Mouse (Mus musculus) cerebellum, adult 11 months (tissue): Measurements from ENCODE around the gene Asb11.
A peak's percentile ranks its signal among the peaks of the same experiment; 100 is the strongest.

ENCODE experiments used
- DNase-seq: peaks from one replicate; pipeline ENCODE4 v3.0.0; 2022

The Asb11 gene

DNA sequence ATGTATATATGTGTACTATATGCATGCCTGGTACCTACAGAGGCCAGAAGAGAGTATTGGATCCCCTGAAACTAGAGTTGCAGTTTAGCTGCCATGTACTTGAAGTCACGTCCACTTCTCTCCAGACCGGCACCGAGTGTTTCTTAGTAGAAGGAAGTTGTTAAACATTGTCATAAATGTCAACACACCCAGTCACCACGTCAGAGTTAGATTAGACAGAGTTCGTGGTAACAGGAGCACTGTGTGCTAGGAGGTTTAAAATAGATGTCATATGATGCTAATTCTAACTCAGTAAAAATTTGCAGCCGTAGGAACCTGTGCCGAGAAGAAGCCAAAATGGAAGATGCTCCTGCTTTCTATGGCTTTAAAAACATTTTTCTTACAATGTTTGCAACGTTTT lies at the start of gene Asb11:
Gene Asb11, plus strand, starts transcription at position 286 of the 400 bp plus-strand sequence.
- no peak for DNase-seq

DNA sequence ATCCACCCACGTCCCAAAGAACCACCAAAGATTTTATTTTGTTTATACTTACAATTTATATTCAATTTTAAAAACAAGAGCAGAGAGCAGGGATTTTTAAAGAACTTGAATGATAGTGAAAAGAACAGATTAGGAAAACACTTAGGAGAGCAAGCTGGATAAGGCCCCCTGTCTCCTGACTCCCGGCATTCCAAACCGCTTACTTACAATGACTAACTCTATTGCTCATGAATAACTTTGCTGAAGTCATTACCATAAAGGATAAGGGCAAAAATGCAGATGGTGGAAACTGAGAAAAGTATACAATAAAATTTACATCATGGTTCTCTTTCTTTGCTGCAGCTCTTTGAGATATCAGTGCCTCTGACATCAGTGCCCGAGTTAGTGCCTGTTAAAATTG lies 42.7 kb upstream of the Asb11 start:
- DNase-seq = no peak

DNA sequence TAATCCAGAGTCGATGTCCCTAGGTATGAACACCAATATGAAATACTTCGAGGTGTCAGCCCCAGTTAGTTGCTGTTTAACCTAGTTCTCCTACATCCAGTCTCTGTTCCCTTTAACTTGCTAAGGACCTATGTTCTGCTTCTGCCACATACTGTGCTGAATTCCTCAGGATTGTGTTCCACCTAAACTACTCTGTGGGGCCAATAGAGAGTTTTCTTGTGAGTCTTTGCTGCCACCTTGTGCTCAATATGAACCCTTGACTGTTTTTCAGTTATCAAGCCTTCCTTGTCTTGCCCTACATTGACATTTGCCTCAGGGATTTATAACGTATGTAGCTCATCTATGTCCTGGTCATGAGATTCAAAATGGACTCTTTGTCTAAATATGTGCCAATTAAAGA lies 38.3 kb upstream of the Asb11 start:
- no peak for DNase-seq

DNA sequence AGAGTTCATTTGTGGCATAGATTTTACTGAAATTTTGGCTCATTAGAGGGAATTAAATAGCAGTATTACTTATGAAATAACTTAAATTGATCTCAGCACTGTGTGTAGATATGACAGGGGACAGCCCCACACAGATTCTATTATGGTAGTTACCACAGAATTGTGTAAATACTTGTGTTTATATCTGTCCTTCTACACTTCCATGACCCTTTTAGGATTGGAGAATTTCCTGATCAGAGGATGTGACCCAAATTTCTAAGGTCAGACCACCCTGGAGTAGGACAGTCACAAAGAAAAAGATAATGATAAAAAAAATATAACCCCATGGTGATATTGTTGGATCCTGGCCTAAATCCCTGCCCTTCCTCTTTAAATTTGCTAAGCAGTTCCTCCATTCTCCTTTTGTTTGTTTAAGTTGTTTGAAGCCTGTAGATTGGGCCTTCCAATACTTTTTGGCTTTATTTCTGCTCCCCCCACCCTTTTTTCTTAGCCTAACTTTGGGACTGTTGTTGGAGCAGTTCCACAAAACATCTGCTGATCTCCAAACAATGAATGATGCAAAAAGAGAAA lies 31.6 kb upstream of the Asb11 start:
- no peak for DNase-seq

DNA sequence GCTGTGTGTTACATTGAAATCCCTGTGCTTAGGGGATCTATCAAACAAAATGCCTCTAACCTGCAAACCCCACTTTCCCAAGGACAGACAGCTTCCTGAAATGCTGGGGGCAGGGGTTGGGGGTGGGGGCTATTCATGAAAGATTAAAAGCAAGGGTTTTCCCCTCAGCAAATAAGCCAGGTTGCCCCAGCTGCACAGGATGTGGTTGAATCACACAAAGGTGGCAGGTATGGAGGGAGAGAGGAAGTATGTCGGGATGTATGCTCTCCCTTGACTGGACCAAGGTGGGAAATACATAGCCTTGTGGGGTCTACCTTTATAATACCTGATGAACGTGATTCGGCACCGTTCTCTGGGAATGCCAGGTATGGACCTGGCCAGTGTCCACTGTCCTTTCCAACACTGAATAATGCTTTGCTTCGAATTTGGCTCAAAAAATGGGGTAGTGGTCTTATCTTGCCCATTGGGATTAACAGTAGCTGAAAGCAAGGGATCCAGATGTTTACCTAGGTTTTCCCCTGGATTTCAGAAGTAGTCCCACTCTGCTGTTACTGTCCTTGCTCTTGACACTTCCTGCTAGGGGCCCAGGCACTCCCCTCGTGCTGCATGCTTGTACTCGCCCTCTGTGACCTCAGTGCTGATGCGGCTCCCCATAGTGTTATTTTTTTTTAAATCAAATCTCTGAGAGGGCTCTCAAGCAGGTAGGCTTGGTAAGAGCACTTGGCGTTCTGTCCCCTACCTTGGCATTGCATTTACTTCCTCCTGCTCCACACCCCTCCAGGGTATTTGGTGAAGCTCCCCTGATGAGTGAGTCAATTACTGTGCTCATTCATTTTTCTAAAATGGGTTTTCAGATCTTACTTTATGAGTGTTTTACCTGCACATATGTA lies 30.4 kb upstream of the Asb11 start:
- DNase-seq = no peak

DNA sequence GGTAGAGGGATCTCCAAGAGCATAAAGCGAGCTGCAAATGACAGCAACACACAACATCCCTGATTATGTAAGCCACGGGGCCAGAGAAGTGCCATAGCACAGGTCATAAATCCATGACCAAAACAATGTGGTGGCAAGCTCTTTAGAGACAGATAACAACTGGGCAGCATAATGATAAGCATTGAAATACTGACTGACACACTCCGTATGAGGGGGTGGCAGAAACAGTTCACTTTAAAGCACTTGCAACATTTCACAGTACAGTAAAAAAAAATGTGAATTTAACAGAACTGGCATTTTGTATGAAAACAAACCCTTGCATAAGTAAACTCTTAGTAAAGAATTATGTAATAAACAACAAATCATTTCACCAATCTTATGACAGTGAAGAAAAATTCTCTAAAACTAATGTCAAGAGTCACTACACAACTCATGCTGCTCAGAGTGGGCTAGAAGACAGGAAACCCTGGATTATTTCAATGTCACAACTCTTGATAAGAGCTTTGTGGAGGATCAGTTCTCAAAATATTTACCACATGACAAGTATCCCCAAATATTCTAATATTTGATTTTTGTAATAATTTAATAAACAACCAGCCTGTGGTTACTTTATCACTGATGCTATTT lies 28.4 kb upstream of the Asb11 start:
- DNase-seq = no peak

DNA sequence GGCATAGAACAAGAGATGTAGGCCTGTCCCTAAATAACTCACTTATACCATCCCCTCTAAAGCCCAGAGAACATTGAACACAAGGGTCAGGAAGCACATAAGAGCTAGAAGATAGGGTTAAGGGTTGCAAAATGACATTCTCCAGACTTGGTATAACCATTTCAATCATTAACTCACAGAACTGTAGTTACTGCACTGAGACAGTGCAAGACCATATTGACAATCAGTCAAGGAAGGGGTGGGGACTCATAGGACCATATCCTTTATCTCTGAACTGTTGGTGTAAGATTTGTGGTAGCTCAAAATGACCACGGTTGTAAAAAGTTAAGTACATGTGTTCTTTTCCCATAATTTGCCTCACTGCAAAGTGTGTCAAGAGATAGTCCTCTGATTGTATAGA lies 26.2 kb upstream of the Asb11 start:
- DNase-seq = no peak

DNA sequence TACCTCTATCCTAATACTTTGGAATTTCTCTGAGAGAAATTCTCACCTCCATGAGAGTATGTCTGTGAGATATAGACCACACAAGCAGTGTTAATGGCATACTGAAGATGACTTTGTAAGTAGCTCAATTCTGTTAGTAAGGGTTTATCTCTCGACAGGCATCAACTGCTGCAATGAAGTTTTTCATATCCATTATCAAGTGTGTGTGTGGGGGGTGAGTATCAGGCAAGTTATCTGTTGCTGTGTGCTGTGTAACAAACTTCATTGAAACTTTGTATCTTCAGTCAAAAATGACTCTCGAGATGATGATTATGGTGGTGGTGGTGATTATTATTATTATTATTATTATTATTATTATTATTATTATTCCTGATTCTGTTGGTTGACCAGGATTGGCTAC lies 20.0 kb upstream of the Asb11 start:
- DNase-seq = no peak

DNA sequence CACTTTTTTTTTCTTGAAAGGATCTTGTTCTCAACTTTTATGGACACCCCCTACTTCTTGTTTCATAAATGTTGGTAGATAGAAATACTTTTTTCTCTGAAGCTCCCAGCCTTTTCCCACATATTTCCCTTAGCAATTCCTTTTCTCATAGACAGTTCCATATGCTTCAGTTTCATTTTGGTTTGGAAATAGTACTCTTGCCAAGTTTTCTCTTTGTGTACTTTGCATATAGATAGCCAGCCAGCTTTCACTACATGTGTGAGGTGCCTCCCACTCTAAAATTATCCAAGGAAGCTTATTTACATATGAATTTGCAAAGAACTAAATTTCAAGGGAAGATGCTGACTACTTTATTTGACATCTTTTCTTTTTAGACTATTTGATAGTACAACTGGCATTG lies 18.8 kb upstream of the Asb11 start:
- no peak for DNase-seq

DNA sequence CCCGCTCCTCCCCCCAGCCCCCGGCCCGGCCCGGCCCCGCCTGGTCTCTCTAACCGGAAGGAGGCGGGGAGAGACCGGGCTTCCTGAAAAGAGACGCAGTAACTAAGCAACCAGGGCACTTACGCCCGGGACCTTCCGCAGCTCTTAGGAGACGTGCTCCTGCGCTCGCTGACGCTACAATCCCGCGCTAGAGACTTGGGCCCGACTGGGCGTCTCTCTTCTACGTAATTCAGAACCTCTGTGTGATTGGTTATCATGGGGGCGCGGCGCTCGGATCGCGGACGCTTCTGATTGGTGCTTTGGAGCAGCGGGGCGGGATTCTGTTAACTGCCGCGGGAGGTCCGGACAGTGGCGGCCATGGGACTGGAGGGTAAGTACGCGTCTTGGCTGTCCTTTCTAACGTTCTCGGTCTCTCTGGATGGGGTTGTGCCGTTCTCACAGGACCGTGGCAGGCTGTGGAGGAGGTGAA lies 17.3 kb upstream of the Asb11 start, which contains the start of gene Piga:
Gene Piga, plus strand, starts transcription at position 317 of the 469 bp plus-strand sequence.
- DNase-seq = peak; percentile 90

DNA sequence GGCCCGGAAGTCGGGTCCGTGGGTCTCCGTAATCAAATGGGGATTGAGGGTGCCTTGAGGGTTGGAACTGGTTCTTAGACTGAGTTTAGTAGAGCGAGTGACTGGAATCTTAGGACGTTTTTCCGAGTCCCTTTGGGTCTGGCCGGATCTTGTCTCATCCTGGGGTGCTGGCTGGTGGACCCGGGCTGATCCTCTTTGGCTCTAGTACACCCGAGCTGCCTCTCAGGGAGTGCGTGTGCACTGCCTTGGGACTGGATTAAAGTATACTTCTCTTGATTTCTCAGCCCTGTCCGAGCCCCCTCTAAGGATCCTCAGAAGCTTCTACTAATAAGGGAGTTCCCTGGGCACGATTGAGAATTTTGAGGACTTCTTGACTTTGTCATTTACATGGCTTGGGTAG lies 16.8 kb upstream of the Asb11 start:
- DNase-seq = no peak

DNA sequence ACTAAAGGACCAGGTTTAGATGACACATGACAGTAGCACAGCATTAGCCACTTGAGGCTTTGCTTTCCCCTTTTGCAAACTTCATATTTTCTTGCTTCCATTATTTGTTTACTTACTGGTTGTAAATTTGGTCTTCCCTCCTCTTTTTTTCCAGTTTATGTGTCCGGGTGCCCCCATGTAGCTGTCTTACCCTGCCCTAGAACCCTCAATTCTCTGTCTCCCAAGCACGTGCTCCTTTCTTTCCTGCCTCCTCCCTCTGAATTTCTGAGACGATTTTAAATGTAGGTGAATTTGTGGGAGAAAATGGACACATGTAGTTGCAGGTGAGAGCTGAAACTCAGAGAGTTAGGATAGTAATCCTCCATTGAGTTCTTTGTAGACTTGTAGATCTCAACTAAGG lies 16.3 kb upstream of the Asb11 start:
- no peak for DNase-seq

DNA sequence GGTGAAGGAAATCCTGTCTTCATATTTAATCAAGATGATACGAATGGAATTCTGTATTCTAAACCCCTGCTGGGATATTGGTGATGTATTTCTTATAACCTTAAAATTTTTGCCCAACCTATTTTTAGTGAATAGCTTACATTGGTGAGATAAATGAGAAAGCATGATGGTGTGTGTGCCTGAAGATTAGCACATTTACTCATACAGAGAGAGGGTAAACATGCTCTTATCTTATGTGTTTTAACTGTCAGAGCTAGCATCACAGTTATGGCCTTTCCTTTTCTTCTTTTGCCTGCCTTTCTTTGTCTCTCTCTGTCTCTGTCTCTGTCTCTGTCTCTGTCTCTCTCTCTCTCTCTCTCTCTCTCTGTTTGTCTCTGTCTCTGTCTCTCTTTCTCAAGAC lies 12.0 kb upstream of the Asb11 start:
- no peak for DNase-seq

DNA sequence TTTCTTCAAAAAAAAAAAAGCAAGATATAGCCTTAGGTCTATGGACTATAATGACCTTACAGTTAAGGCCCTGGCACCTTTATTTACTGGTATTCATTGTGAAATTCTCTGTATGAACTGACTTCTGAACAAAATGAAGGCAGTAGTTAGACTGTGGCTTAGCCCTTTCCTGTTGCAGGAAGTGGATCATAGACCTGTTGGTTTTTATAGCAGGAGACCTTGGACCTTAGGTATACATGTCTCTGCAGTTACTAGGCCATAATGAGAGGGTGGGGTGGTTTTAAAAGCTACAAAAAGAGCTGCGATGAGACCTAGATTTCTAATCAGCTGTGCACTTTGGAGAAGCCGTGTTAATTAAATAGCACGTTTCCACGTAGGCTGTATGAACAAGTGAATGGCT lies 9.5 kb upstream of the Asb11 start:
- no peak for DNase-seq

DNA sequence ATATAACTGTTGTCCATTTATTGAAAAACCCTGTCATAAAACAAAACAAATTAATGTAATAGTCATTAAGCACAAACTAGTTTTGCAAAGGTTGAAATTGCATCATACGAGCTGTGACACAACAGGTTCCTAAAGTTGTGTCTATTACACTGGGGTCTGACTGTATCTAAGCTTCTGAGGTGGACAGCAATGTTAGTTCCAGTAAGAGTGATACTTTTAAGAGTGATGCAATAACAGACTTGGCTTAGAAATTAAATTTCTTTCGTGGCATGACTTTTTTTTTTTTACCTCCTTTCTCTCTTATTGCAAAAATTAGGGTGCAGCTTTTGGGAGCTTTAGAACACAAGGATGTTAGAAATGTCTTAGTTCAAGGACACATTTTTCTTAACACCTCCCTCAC lies 8.6 kb upstream of the Asb11 start:
- DNase-seq = no peak

DNA sequence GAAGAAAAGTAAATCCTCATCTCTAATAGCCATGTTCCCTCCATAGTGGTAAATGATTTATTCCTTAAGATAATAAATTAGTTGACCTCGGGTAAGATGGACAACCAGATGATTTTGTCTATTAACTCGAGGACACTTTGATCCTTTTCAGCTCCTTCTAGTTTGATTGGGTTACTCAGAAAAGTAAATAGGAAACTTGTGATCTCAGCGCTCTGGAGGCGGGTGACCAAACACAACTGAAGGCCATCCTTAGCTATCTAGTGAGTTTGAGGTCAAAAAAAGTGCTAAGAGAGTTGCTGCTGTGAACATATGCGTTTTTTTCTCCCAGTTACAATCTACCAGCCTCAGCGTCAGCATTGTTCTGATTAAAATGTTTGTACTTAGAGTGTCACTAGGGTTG lies 6.2 kb upstream of the Asb11 start:
- DNase-seq = no peak

DNA sequence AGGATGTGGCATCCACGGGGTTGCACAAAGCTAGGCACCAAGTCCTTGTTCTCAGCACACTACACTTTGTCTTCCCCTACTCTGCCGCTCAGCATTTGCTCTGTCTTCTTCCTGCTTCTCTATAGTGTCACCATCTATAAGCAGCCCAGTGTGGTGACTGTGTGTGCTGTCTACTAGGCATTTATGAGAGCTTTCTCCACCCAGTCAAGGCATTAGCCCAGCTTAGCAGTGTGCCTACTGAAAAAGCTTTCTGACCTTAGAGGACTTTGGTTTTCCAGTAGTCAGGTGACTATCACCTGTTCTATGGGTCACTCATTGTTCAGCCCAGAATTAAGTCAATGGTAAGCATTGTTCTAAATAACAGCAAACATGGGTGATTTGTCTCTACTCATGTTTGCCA lies 5.7 kb upstream of the Asb11 start:
- DNase-seq = no peak

DNA sequence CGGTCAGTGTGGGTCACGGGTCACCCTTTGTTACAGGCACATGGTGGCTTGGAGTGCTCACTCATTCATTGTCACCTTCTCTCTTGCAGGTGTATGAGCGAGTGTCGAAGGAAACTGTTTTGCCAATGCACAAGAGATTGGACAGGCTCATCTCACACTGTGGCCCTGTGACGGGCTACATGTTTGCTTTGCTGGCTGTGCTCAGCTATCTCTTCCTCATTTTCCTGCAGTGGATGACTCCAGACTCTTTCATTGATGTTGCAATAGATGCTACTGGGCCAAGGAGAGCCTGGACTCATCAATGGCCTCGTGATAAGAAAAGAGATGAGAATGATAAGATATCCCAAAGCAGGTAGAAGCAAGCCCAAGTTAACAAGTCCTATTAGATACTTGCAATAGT lies 5.3 kb upstream of the Asb11 start:
- no peak for DNase-seq

DNA sequence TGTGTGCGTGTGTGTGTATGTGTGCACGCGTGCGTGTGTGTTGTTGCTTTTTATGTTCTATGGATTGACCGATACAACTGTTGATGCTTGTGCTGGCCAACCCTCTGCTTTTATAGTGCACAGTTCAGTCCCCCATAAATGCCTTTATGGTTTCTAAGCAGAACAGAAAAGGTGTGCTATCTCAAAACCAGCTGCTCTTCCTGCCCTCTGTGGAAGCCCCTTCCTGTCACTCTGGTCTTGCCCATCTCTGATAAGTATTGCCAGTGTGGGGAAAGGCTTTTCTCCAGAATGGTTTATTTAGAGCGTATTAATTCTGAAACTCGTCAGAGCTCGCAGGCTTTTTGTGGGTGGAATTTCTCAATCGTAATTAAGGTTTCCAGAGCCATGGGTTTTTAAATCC lies 4.1 kb upstream of the Asb11 start:
- no peak for DNase-seq

DNA sequence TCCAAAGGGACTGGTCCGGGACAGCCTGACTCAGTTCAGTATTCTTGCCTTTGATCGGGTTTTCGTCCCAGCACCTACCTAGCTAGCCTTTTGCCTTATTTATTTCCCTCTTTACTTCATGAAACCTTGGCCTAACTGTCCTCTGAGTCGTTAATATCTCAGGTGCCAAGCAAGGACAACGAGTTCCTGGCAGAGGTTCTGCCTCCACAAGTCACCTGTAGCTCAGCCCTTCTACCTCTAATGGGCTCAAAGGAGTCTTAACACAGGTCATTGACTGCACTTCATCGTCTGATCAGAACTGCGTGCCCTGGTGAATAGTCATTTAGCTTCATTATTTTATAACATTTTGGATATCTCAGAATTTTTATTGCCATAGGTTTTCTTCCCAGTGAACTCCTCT lies 2.7 kb downstream of the Asb11 start:
- no peak for DNase-seq

DNA sequence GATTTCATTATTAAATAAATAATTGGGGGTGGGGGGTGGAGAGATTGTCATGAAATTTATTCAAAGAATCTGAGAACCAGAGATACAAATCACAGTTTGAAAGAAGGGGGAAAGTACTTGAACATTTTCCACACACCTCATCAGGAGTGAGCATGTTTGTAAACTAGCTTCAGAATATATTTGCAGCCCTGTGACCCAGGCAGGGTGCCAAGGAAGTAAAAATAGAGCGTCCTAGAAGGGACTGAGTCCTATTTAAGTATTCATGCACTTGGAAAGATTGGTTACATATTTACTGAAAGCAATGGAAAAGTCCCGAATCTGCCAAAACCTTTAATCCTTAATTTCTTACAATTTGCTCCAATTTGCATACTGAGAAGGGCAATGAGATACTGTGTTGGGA lies 3.3 kb downstream of the Asb11 start:
- DNase-seq = no peak

DNA sequence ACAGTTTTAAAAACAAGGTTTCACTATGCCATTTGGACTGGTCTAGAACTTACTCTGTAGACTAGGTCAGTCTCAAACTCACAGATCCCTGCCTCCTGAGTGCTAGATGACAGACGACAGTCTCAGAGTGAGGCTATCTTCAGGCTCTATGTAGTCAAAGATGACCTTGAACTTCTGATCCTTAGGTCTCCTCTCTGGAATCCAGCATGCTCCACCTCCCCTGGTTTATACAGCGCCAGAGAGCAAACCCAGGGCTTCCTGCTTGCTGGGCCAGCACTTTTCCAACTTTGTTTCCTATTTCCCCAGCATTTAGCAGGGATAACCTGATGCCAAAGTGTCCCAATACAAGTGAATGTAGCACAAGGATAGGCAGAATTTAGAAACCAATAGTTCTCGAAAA lies 3.9 kb downstream of the Asb11 start:
- DNase-seq = no peak

DNA sequence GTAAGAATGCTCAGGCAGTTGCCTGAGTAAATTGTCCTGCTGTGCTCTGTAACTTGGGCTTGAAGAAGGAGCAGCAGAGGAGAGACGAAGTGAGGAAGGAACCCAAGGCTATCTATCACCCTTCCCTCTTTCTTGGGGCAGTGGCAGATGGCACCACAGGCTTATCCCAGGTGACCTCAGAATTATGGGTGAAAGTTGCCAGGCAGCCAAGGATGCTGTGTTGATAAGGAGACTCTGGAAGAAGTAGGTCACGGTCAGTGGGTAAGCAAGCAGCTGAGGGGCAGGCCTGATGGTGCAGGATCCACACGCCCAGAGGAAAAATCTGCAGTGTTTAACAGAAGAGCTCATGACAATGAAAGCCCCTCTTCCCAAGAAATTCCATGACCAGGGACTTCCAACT lies 4.5 kb downstream of the Asb11 start:
- no peak for DNase-seq

DNA sequence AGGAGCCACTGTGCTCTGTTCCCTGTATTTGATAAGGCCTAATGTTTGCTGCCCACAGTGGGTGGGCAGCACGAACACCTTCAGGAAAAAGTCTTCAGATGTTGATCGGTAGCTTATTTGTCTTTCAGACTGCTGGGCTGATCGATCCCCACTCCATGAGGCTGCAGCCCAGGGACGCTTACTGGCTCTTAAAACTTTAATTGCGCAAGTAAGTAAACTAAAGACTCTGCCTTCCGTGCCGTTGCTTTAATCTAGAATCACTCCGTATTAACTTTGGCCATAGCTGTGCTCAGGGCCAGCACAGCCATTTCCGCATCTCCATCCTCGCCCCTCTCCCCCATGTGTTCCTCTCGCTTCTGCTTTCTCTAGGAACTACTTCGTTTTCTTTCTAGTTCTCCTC lies 8.8 kb downstream of the Asb11 start:
- no peak for DNase-seq
